Mouse (Mus musculus) hindbrain, postnatal 0 days (tissue): ENCODE results near the gene Tubgcp2. TPM values are rescaled to one million over a fixed set of nuclear protein-coding genes. Genes with fewer than 3 reads are reported as not detected.

Experiments used
- ATAC-seq: fragments of 200-750 bp; cut with Nextera tagmentation; 2 replicates; pipeline ENCODE4 v1.8.0; 2017; ENCODE audit warnings: mild to moderate bottlenecking, moderate TSS enrichment, moderate library complexity
- DNase-seq: peaks from one replicate; pipeline ENCODE4 v3.0.0-alpha.2; 2015; ENCODE audit warnings: low spot score
- H3K27ac ChIP-seq: fragments of 300-500 bp; sonication (generic); 2 replicates; pipeline ENCODE4 v1.5.1; 2014; ENCODE audit warnings: mild to moderate bottlenecking
- H3K27me3 ChIP-seq: fragments of 300-500 bp; sonication (generic); 2 replicates; pipeline ENCODE4 v1.6.1; 2014; ENCODE audit warnings: low read length, mixed read lengths; ENCODE audit not compliant: insufficient read depth
- H3K36me3 ChIP-seq: fragments of 300-500 bp; sonication (generic); 2 replicates; pipeline ENCODE4 v1.6.1; 2014; ENCODE audit warnings: low read length, mixed read lengths; ENCODE audit not compliant: insufficient read depth
- H3K4me1 ChIP-seq: fragments of 300-500 bp; sonication (generic); 2 replicates; pipeline ENCODE4 v1.6.1; 2014; ENCODE audit warnings: antibody characterized with exemption, low read length, mixed read lengths; ENCODE audit not compliant: insufficient read depth
- H3K4me2 ChIP-seq: fragments of 300-500 bp; sonication (generic); 2 replicates; pipeline ENCODE4 v1.6.1; 2014; ENCODE audit warnings: low read depth, mild to moderate bottlenecking, low read length, moderate library complexity, mixed read lengths
- H3K4me3 ChIP-seq: fragments of 300-500 bp; sonication (generic); 2 replicates; pipeline ENCODE4 v1.5.1; 2014; ENCODE audit warnings: low read length
- H3K9ac ChIP-seq: fragments of 300-500 bp; sonication (generic); replicated peaks from 2 replicates; pipeline ENCODE4 v1.6.1; 2014; ENCODE audit warnings: mild to moderate bottlenecking, low read length, moderate library complexity, mixed read lengths
- H3K9me3 ChIP-seq: fragments of 300-500 bp; sonication (generic); 2 replicates; pipeline ENCODE4 v1.6.1; 2016; ENCODE audit warnings: low read length, mixed read lengths
- CTCF ChIP-seq: IDR thresholded peaks from 2 replicates; pipeline ENCODE4 v1.5.1; 2016; ENCODE audit warnings: antibody characterized with exemption, control low read depth, low read depth
- WGBS: fragments of 180-500 bp; shearing (Covaris S2); extraction: QIAGEN DNeasy Blood & Tissue Kit; methylation state at CpG from one replicate; pipeline ENCODE4 v1.1.7; 2014; 5-methylcytosine and 5-hydroxymethylcytosine counted together
- polyA plus RNA-seq: library from polyadenylated mRNA; unstranded; fragments of >200 nt; fragmentation: Nextera tagmentation; extraction: Ambion mirVana; gene quantifications from 2 replicates; pipeline ENCODE4 v1.2.1, GENCODE M21; 2015
- total RNA-seq: library from RNA; depleted of rRNA; stranded (reverse); fragments of >200 nt; gene quantifications from 2 replicates; pipeline ENCODE4 v1.2.3, GENCODE M21; 2014

Tubgcp2 gene
- total and polyA plus RNA-seq, 2 experiments from 2014 or later = 58.3 to 61.7 TPM

DNA sequence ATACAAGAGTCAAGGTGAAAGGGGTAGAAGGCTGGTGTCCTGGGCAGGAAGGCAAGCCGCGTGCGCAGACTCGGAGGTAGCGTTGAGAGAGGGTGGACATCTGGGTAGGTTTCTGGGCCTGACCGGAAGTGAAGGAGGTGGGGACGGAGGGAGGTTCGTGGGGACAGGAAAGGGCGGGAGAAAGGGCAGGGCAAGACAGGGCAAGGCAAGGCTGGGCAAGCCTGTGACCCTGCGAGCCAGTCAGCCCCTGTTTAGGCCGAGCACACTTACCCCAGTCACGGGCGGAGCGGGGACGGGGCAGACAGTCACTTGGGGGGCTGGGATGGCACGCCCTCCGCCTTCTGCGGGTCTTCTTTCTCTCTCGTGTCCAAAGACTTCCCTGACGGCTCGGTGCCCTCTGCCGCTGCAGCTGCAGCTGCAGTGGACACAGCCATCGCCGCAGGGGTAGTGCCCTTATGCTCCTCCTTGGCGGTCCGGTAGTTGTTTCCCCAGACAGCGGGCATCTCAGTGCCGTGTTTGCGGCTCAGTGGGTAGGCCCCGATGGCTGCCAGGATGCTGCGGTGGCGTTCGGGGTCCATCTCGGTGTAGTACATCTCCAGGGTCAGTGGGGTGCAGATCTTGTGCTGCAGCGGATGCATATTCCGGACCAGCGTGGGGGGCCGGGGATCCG is 33.7 kb upstream of the Tubgcp2 start:
- Histone ChIP-seq H3K27ac (no peak overlapping the region), H3K4me1 (no peaks in the 10 kb centered on the region), H3K4me3 (0 out of 2 replicates have a peak overlapping the region, but pooled peaks have one; percentile 4), H3K4me2 (peak overlapping the region; percentile 41), H3K9me3 (no peaks in the 10 kb centered on the region), H3K9ac (0 out of 2 replicates have a peak overlapping the region, but pooled peaks have one; percentile 5), H3K27me3 (no peaks in the 10 kb centered on the region), H3K36me3 (peaks cover 7% of the 10 kb centered on the region; the same call in 1 of the 2 replicates)
- 36% methylated on average over 39 of the region's 39 CpGs for WGBS
- DNase-seq = no peak
- ATAC-seq = peak; percentile 53
- no peak for TF ChIP-seq CTCF

DNA sequence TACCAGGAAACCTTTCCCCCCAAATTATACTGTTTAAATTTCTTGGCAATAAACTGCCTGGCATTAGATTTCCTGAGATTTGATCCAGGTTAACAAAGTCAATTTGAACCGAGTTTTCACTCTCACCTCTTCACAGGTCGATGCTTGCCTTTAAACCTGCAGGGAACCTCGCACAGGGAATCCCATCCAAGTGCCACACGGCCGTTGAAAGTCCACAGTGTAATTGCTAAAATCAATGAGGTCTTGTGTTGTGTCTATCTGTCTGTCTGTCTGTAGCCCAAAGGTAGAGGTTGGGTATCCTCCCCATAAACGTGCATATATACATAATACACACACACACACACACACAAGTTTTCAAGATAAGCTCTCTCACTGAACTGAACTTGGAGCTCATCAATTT is 30.9 kb upstream of the Tubgcp2 start:
- ATAC-seq = no peak
- DNase-seq = no peak
- H3K27ac ChIP-seq = no peak overlapping the region
- H3K4me2 ChIP-seq = no peak overlapping the region
- no peak overlapping the region for H3K4me3 ChIP-seq
- H3K27me3 ChIP-seq = no peaks in the 10 kb centered on the region
- peaks cover 7% of the 10 kb centered on the region; the same call in 1 of the 2 replicates for H3K36me3 ChIP-seq
- H3K4me1 ChIP-seq = no peaks in the 10 kb centered on the region
- TF ChIP-seq CTCF = no peak
- 68% methylated on average over 6 of the region's 6 CpGs for whole genome bisulfite sequencing
- no peak overlapping the region for H3K9ac ChIP-seq
- H3K9me3 ChIP-seq = no peaks in the 10 kb centered on the region

DNA sequence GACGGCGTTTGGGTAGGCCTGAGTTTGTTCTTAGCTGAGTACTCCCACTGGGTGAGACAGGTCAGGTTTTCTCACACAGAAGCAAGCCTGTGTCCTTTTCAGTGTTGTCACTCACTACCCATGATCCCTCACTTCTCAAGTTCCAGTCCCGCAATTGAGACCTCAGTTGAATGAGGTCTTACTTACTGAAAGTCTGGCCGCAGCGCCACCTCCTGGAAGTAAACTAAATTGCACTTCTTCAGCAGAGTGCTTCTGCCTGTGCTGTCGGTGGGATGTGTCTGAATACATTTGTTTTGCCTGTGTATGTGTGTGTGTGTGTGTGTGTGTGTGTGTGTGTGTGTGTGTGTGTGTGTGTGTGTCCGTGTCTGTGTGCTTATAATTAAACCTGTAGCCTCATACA is 26.6 kb upstream of the Tubgcp2 start:
- peak; percentile 91 for TF ChIP-seq CTCF
- 18% methylated on average over 7 of the region's 7 CpGs for WGBS
- Histone ChIP-seq H3K27ac (no peak overlapping the region), H3K9ac (no peak overlapping the region), H3K4me1 (0 out of 2 replicates have a peak, but pooled peaks cover 6% of the 10 kb centered on the region), H3K27me3 (no peaks in the 10 kb centered on the region; the same call in 1 of the 2 replicates), H3K4me3 (no peak overlapping the region), H3K9me3 (no peaks in the 10 kb centered on the region), H3K36me3 (no peaks in the 10 kb centered on the region), H3K4me2 (no peak overlapping the region)
- ATAC-seq = peak; percentile 53; the same call in 1 of the 2 replicates
- DNase-seq = peak; percentile 91

GRCm38 (mm10) chr7:140062307-140062706 is 25.8 kb upstream of the Tubgcp2 start:
- H3K4me3 ChIP-seq = no peak overlapping the region
- no peak; the same call in 1 of the 2 replicates for ATAC-seq
- DNase-seq = peak; percentile 47
- H3K9ac ChIP-seq = no peak overlapping the region
- no peaks in the 10 kb centered on the region for H3K36me3 ChIP-seq
- H3K4me2 ChIP-seq = no peak overlapping the region
- 0 out of 2 replicates have a peak, but pooled peaks cover 6% of the 10 kb centered on the region for H3K4me1 ChIP-seq
- H3K27ac ChIP-seq = no peak overlapping the region
- H3K9me3 ChIP-seq = no peaks in the 10 kb centered on the region
- 17% methylated on average over 11 of the region's 11 CpGs for WGBS
- no peaks in the 10 kb centered on the region; the same call in 1 of the 2 replicates for H3K27me3 ChIP-seq
- peak; percentile 59 for TF ChIP-seq CTCF

DNA sequence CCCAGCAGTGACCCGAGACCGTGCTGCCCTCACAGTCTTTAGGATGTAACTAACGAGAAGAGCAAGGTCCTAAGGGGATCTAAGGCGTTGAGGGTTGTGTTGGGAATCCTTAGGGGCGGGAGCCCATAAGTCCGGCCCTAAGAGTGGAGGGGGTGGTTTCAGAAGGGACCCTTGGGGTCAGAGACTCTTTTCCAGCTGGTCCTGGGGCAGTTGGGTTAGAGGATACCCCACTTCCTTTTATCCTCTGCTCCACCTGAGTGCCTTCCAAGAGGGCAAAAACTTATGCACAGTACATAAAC is 25.3 kb upstream of the Tubgcp2 start:
- Histone ChIP-seq H3K27me3 (no peaks in the 10 kb centered on the region; the same call in 1 of the 2 replicates), H3K27ac (no peak overlapping the region), H3K36me3 (no peaks in the 10 kb centered on the region), H3K4me2 (peak overlapping the region; percentile 78), H3K9ac (peak overlapping the region; percentile 40; the same call in 1 of the 2 replicates), H3K4me3 (peak overlapping the region; percentile 37), H3K9me3 (no peaks in the 10 kb centered on the region), H3K4me1 (0 out of 2 replicates have a peak, but pooled peaks cover 6% of the 10 kb centered on the region)
- no peak for TF ChIP-seq CTCF
- ATAC-seq = no peak
- 1% methylated on average over 6 of the region's 6 CpGs for WGBS
- DNase-seq = no peak

DNA sequence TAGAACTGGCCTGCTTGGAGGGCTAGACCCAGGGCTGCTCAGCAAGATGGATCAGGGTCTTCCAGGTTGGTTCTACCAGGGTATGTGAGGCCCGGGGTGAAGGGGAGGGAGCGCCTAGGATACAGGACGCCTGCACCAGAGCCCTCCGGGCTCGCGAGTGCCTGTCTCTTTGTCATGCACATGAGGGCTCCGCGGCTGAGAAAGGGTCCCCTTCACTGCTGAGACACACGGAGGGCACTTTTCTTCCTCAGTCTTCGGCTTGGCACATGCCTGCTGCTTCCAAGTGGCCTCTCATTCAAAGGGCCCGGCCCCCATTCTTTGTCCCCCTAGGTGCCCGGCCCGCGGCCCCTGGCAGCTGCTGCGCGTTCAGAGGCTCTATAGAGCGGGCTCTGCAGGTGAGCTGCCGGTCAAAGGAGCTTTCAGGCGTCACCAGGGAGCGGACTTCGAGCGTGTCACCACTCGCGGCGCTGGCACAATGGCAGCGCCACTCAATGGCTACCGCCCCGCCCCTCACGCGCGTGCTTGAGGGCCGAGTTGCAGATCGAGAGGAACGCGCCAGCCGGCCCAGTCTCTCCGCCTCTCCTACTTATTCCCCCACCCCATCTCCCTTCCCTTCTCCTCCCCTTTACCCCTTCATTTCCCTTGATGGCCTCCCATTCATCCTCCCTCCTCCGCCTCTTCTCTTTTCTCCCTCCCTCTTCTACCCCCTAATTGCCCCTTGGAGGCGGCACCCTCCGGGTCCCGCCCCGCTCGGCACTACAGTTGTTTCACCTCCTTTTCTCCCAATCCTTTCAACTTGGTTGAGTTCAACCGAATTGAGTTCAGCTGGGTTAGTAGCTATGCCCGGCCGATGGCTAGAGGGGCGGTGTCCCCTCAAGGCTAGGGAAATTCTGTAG is 24.7 kb upstream of the Tubgcp2 start:
- Histone ChIP-seq H3K9me3 (no peaks in the 10 kb centered on the region), H3K27ac (peak overlapping the region; percentile 56), H3K9ac (peak overlapping the region; percentile 40; the same call in 1 of the 2 replicates), H3K4me3 (peak overlapping the region; percentile 37), H3K4me1 (0 out of 2 replicates have a peak, but pooled peaks cover 6% of the 10 kb centered on the region), H3K27me3 (peaks cover 5% of the 10 kb centered on the region; the same call in 1 of the 2 replicates), H3K36me3 (no peaks in the 10 kb centered on the region), H3K4me2 (peak overlapping the region; percentile 78)
- ATAC-seq (peak; percentile 30), DNase-seq (peak; percentile 84)
- WGBS = 2% methylated on average over 47 of the region's 47 CpGs
- TF ChIP-seq CTCF = no peak
